Mouse (Mus musculus): ENCODE data around the gene 4930507D05Rik.
"Not testable (repeated sequence)": the region's sequence is repeated elsewhere in the genome, so short reads cannot be mapped to it uniquely, and the experiment has no call there.

4930507D05Rik gene

DNA sequence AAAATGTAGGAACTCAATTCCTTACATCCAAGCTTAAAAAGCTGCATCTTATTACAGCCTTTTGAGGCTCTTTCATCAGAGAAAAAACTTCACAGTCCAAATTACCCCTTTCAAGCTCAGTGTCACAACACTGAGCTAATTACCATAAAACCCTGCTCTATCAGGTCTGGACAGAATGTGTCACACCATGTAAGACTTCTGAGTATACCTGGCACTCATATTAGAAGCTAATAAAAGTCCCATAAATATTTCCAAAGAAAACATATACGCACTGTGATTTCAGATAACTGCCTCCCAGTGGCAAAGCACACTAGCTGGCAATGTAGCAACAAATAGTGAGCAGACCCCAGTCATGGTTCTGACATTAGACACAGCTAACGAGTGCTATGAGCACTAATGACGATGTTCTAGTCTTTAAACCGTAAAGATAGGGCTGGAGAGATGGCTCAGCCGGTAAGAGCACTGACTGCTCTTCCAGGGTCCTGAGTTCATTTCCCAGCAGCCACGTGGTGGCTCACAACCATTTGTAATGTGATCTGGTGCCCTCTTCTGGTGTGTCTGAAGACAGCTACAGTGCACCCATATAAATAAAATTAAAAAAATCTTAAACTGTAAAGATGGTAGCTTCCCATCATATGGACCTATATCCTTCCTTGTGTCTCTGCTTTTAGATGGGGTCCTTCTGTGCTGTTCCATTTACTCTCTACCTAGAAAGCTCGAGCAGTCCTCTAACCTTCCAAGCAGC is 32.0 kb downstream of the 4930507D05Rik start:
- DNase-seq, result no peak

GRCm38 (mm10) chr10:62485878-62486582 is 36.7 kb downstream of the 4930507D05Rik start:
- DNase-seq, result no peak

- peak; percentile 99 for DNase-seq
Measured at GRCm38 (mm10) chr10:62486618-62487415, 37.5 kb downstream of the 4930507D05Rik start, which contains the start of gene Vps26a. TSS of gene Vps26a (minus strand) at chr10:62486805.

GRCm38 (mm10) chr10:62488266-62488665 is 39.0 kb downstream of the 4930507D05Rik start:
- DNase-seq, result peak; percentile 66 to 70

DNA sequence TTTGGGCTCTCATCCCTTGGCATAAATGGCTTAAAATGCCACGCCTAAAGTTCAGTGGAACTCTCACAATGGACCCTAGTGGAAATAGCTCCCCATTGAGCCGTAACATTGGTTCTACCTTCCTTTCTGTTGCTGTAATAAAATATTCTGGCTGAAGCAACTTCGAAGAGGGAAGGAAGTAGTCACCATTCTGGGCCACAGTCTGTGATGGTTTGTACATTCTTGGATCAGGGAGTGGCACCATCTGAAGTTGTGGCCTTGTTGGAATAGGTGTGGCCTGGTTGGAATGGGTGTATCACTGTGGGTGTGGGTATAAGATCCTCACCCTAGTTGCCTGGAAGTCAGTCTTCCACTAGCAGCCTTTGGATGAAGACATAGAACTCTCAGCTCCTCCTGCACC is 42.4 kb downstream of the 4930507D05Rik start:
- not testable (repeated sequence) for DNase-seq

DNA sequence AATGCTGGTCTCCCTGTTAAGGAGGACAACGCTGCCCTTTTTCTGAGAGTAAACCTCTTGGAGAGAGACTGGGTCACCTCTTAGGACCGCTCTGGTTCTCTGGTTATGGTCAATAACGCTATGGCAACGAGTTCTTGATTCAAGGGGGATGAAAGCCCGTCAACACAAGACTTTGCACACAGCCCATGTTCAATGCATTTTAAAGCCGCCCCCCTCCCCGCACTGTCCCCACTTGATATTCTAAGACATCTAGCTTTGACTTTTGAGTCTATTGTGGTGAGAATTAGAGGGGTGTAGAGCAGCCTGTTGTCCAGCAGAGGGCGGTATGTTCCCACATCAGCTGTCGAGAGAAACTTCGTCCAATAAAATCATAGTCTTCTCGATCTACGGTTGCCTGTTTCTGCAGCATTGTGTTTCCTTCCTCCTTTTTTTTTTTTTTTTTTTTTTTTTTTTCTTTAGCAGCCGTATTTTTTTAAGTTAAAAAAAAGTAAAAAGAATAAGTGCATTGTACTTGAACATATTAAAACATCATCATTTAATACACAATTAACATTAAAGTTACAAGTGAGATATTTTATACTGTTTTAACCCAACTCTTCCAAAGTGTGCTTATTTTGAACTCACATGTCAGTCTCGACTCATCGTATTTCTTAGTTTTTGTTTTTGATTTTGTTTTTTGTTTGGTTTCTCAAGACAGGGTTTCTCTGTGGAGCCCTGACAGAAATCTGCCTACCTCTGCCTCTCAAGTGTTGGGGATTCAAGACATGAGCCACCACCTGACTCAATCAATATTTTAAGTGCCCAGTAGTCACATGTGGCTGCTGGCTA is 51.0 kb downstream of the 4930507D05Rik start:
- DNase-seq, result peak; percentile 72 to 78

Measured in cerebellum, postnatal 14 days (tissue).